In genomic region chr17:47140241-47140968, GRCm38 (mm10) we compare ENCODE assay signal across 8 mouse cellular contexts.
DNase-seq lines count a peak whose midpoint lies in the region; ATAC-seq and TF ChIP-seq lines count a peak whose summit lies in the region.

No protein-coding gene starts in this region.

- H3K9ac ChIP-seq in embryonic facial prominence, embryonic 15.5 days: peak overlapping the region; percentile 70
- peak overlapping the region; percentile 95 for H3K9ac ChIP-seq in hindbrain, embryonic 11.5 days (ENCODE audit: low read depth, low read length)
- peak overlapping the region; percentile 65 for H3K9ac ChIP-seq in limb, embryonic 15.5 days

- peak; percentile 44 for ATAC-seq in embryonic facial prominence, embryonic 15.5 days (ENCODE audit: insufficient number of reproducible peaks, low FRiP score, low TSS enrichment, low read depth)
- ATAC-seq in hindbrain, embryonic 11.5 days (ENCODE audit: low FRiP score): peak; percentile 67
- ATAC-seq in limb, embryonic 15.5 days (ENCODE audit: insufficient number of reproducible peaks, low FRiP score, low TSS enrichment, low read depth): peak; percentile 36; the same call in 1 of the 2 replicates

- H3K27ac ChIP-seq in layer of hippocampus, adult 2 months: peak overlapping the region; percentile 98
- H3K27ac ChIP-seq in embryonic facial prominence, embryonic 15.5 days (replicated peaks): peak overlapping the region; percentile 99
- peak overlapping the region; percentile 99 for H3K27ac ChIP-seq in hindbrain, embryonic 11.5 days (ENCODE audit: low read depth, low read length)
- peak overlapping the region; percentile 98 for H3K27ac ChIP-seq in limb, embryonic 15.5 days

- no peaks in the 10 kb centered on the region for H3K9me3 ChIP-seq in embryonic facial prominence, embryonic 15.5 days (replicated peaks)
- H3K9me3 ChIP-seq in hindbrain, embryonic 11.5 days (ENCODE audit: control insufficient read depth, low read length): no peaks in the 10 kb centered on the region
- no peaks in the 10 kb centered on the region for H3K9me3 ChIP-seq in limb, embryonic 15.5 days

- peak overlapping the region; percentile 83 for H3K4me3 ChIP-seq in layer of hippocampus, adult 2 months
- peak overlapping the region; percentile 67 for H3K4me3 ChIP-seq in embryonic facial prominence, embryonic 15.5 days (replicated peaks)
- H3K4me3 ChIP-seq in hindbrain, embryonic 11.5 days (ENCODE audit: low read depth, low read length): peak overlapping the region; percentile 66
- H3K4me3 ChIP-seq in limb, embryonic 15.5 days: peak overlapping the region; percentile 57
- peak overlapping the region; percentile 86 for H3K4me3 ChIP-seq in myocyte

- peaks cover 41% of the 10 kb centered on the region for H3K4me1 ChIP-seq in embryonic facial prominence, embryonic 15.5 days
- H3K4me1 ChIP-seq in hindbrain, embryonic 11.5 days (replicated peaks; ENCODE audit: control insufficient read depth, insufficient read depth, low read length): peaks cover 7% of the 10 kb centered on the region
- H3K4me1 ChIP-seq in limb, embryonic 15.5 days: peaks cover 40% of the 10 kb centered on the region

- H3K79me2 ChIP-seq in myocyte (ENCODE audit: control insufficient read depth, insufficient read depth): peaks cover 16% of the 10 kb centered on the region

- H3K4me2 ChIP-seq in embryonic facial prominence, embryonic 15.5 days (replicated peaks): peak overlapping the region; percentile 86
- peak overlapping the region; percentile 95 for H3K4me2 ChIP-seq in hindbrain, embryonic 11.5 days (replicated peaks; ENCODE audit: low read depth, low read length)
- H3K4me2 ChIP-seq in limb, embryonic 15.5 days: peak overlapping the region; percentile 79
- peak overlapping the region; percentile 90 for H3K4me2 ChIP-seq in myocyte (ENCODE audit: low read depth)

- DNase-seq in layer of hippocampus, adult 2 months (ENCODE audit: low spot score in 2 of 2): no peak
- no peak for DNase-seq in layer of hippocampus, adult 8-10 months (ENCODE audit: low spot score in 2 of 2)
- DNase-seq in adrenal gland, adult 2 months: peak; percentile 81
- DNase-seq in hindbrain, embryonic 11.5 days (ENCODE audit: low spot score): peak; percentile 79
- DNase-seq in testis, postnatal 14 days (ENCODE audit: low spot score): peak; percentile 81

- peak overlapping the region; percentile 47 for H3ac ChIP-seq in myocyte (ENCODE audit: control insufficient read depth, insufficient read length)

- TF ChIP-seq CTCF in layer of hippocampus, adult 2 months (conservative IDR thresholded peaks at IDR 0.05): no peak

- H3K36me3 ChIP-seq in embryonic facial prominence, embryonic 15.5 days: no peaks in the 10 kb centered on the region
- H3K36me3 ChIP-seq in hindbrain, embryonic 11.5 days (ENCODE audit: control insufficient read depth, insufficient read depth, low read length): no peaks in the 10 kb centered on the region
- H3K36me3 ChIP-seq in limb, embryonic 15.5 days: no peaks in the 10 kb centered on the region
- no peaks in the 10 kb centered on the region for H3K36me3 ChIP-seq in myocyte (ENCODE audit: control insufficient read depth, insufficient read depth)

- peak; percentile 12 for TF ChIP-seq POLR2A in myocyte (IDR thresholded peaks at IDR 0.05; ENCODE audit: insufficient read length, low read depth)

- under 1% methylated on average over 51 of the region's 53 CpGs for WGBS in embryonic facial prominence, embryonic 15.5 days
- WGBS in hindbrain, embryonic 11.5 days: 0% methylated on average over 30 of the region's 53 CpGs
- WGBS in limb, embryonic 15.5 days: under 1% methylated on average over 48 of the region's 53 CpGs

- H3K27me3 ChIP-seq in embryonic facial prominence, embryonic 15.5 days: no peaks in the 10 kb centered on the region
- no peaks in the 10 kb centered on the region for H3K27me3 ChIP-seq in hindbrain, embryonic 11.5 days (ENCODE audit: control insufficient read depth, insufficient read depth, low read length)
- no peaks in the 10 kb centered on the region for H3K27me3 ChIP-seq in limb, embryonic 15.5 days
- H3K27me3 ChIP-seq in myocyte (ENCODE audit: control insufficient read depth, insufficient read depth, insufficient read length): no peaks in the 10 kb centered on the region

TF ChIP-seq in myocyte, 11 proteins besides CTCF, POLR2A, EP300 and RAD21:
- TF ChIP-seq MYOG (IDR thresholded peaks at IDR 0.05; ENCODE audit: control insufficient read depth in 1 of 3, insufficient read depth in 1 of 3, insufficient read length in 2 of 3, low read depth in 2 of 3): no peak
- TF ChIP-seq MYOD1 (IDR thresholded peaks at IDR 0.05; ENCODE audit: control insufficient read depth in 1 of 3, insufficient read length in 2 of 3, low read depth in 2 of 3): no peak
- TF ChIP-seq TCF12 (IDR thresholded peaks at IDR 0.05; ENCODE audit: insufficient read depth, poor library complexity, severe bottlenecking): no peak
- no peak for TF ChIP-seq POLR2AphosphoS2 (IDR thresholded peaks at IDR 0.05; ENCODE audit: insufficient read length, low read depth)
- TF ChIP-seq TCF3 (IDR thresholded peaks at IDR 0.05; ENCODE audit: insufficient read length, low read depth): no peak
- TF ChIP-seq E2F4 (IDR thresholded peaks at IDR 0.05; ENCODE audit: insufficient read depth): no peak
- TF ChIP-seq USF1 (IDR thresholded peaks at IDR 0.05; ENCODE audit: low read depth): no peak
- no peak for TF ChIP-seq MAX (IDR thresholded peaks at IDR 0.05; ENCODE audit: low read depth)
- no peak for TF ChIP-seq CEBPB (IDR thresholded peaks at IDR 0.05; ENCODE audit: insufficient read depth, poor library complexity, severe bottlenecking)
- TF ChIP-seq SRF (IDR thresholded peaks at IDR 0.05; ENCODE audit: control insufficient read depth, insufficient read length, low read depth): no peak
- TF ChIP-seq REST (IDR thresholded peaks at IDR 0.05; ENCODE audit: insufficient read depth, insufficient read length): no peak

Comparison
In these comparisons a context has a peak if more than half of its experiments do, and no peak if none do; other contexts are left out.
1. DNase-seq: peak in adrenal gland, adult 2 months (single experiment), hindbrain, embryonic 11.5 days (single experiment) and testis, postnatal 14 days (single experiment); none in layer of hippocampus, adult 2 months (0 of 2) and layer of hippocampus, adult 8-10 months (0 of 2).
2. Peak in every context shown above with its lines, with median percentiles within 50 percentile points of each other: H3K27ac ChIP-seq, H3K4me3 ChIP-seq, ATAC-seq, H3K4me2 ChIP-seq and H3K9ac ChIP-seq.